Mouse (Mus musculus) macrophage (primary cell): ENCODE data around the gene Hmg20b. TPM values are rescaled to one million over a fixed set of nuclear protein-coding genes. Genes with fewer than 3 reads are reported as not detected.

Experiments
- H3K27ac ChIP-seq: fragments of 350-480 bp; formaldehyde crosslinking; 2 replicates; pipeline ENCODE4 v1.9.0; 2021
- H3K36me3 ChIP-seq: fragments of 350-480 bp; formaldehyde crosslinking; 2 replicates; pipeline ENCODE4 v1.9.0; 2021; ENCODE audit errors: inconsistent target
- H3K4me3 ChIP-seq: fragments of 350-480 bp; formaldehyde crosslinking; 2 replicates; pipeline ENCODE4 v1.9.0; 2021; ENCODE audit errors: inconsistent target
- H3K79me2 ChIP-seq: fragments of 350-480 bp; formaldehyde crosslinking; 2 replicates; pipeline ENCODE4 v1.9.0; 2021; ENCODE audit errors: inconsistent target
- WGBS: methylation state at CpG from one replicate; pipeline ENCODE4 v1.1.7; 2026; ENCODE audit warnings: inconsistent platforms; ENCODE audit not compliant: missing documents; 5-methylcytosine and 5-hydroxymethylcytosine counted together
- polyA plus RNA-seq: library from polyadenylated mRNA; stranded (reverse); fragments of 250-400 nt; gene quantifications from 3 replicates; pipeline ENCODE4 v1.2.4, GENCODE M21; 2018; ENCODE audit warnings: inconsistent platforms
- total RNA-seq, 78 experiments: library from RNA; depleted of rRNA; stranded (reverse); fragments of 250-400 nt; gene quantifications; 1 replicate in 9 of 78; 2 replicates in 24 of 78; 3 replicates in 43 of 78; 4 replicates in 2 of 78; pipeline ENCODE4 v1.2.4; 2018; ENCODE audit warnings: inconsistent platforms in 56 of 78

The Hmg20b gene
- total RNA-seq (2018; cell fraction: chromatin; rRNA removed) = 100 to 1,000 TPM; 159 to 417 (median 247) TPM
- 10 to 100 TPM; 33.6 to 65.0 (median 46.9) TPM for total RNA-seq (2018; cell fraction: cytosol; rRNA removed)
- 100 to 1,000 TPM; 137 to 418 (median 259) TPM for total RNA-seq (2018; cell fraction: nucleus; rRNA removed)
- polyA plus RNA-seq = 33.1 to 54.6 TPM (median 42.5 TPM) in 3 replicates

DNA sequence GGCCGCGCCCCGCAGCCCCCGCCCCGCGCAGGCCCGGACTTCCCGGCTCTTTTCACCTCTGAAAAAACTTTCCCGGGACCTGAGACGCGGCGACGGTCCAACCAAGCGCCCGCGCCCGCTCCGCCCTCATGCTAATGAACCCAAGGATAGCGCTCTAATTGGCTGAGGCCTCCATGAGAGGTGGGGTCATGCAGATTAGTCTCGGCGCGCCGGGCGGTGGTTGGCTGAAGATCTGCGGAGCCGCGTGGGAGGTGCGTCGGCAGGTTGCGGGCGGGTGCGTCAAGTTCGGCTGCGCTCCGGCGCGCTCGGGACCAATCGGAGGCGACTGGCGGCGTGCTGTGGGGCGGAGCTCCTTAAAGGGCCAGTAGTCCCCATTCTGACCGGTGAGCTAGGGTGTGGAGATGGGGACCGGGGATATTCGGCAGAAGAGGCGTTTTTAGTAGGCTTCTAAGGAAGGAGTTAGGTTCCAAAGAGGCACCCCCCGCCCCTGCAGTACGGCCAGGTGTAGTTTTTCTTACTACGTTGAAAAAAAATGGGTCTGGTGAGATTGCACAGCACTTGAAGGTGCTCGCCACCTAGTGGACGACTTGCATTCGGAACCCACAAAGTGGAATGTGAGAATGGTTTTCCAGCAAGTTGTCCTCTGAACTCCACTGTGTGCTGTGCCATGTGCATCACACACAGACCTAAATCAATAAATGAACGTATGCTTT is at the start of gene Hmg20b:
Hmg20b (minus strand) TSS at position 130 of the 713 bp plus-strand sequence.
- Histone ChIP-seq H3K36me3 (no peaks in the 10 kb centered on the region; the same call in 1 of the 2 replicates), H3K4me3 (peak within 1 kb of the TSS; percentile 58), H3K27ac (peak within 1 kb of the TSS; percentile 58), H3K79me2 (peaks cover 21% of the 10 kb centered on the region; the same call in 1 of the 2 replicates)
- WGBS = under 1% methylated on average over 54 of the region's 54 CpGs

DNA sequence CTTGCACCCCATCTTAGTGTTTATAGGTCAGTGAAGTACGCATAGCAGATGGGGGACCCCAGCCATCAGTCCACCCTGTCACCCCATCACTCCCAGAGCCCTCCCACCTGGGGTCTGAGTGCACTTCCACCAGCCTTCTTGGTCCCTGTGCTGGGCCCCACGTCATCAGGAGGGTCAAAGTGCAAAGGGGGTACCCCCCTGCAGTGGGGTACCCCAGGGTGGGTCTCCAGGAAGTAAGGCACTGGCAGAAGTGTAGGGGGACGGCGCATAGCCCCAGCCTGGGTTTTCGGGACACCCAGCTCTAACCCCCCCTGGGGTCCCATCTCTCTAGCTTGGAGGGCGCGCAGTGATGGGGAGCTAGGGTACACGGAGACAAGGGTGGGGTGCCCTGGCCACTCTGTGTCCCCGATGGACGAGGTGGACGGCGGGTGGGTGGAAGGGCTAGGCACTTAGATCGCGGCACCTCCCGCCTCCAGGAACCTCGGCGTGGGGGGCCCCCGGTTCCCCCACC is 49.6 kb upstream of the Hmg20b start:
- Histone ChIP-seq H3K4me3 (no peak overlapping the region), H3K27ac (no peak overlapping the region), H3K36me3 (peaks cover 32% of the 10 kb centered on the region; the same call in 1 of the 2 replicates), H3K79me2 (peaks cover 60% of the 10 kb centered on the region; the same call in 1 of the 2 replicates)
- WGBS = 92% methylated on average over 9 of the region's 18 CpGs

DNA sequence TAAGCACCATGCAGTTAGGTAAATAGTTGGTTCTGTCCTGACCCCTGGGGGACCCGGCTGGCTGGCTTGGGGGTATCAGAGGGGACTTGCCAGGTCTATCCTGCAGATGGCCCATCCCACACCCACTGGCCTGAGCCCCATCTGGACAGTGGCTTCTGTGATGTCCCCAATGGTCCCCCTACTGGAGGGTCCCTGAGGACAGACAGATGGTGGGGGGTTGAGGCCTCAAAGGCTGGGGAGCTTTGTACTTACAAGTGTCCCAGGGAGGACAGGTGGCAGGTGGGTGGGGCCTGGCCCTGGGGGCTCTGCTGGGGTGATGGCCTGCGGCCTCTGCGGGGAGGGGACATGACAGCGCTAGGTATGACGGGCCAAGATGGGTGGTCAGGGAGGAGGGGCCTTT is 49.0 kb upstream of the Hmg20b start:
- H3K36me3 ChIP-seq = peaks cover 31% of the 10 kb centered on the region; the same call in 1 of the 2 replicates

DNA sequence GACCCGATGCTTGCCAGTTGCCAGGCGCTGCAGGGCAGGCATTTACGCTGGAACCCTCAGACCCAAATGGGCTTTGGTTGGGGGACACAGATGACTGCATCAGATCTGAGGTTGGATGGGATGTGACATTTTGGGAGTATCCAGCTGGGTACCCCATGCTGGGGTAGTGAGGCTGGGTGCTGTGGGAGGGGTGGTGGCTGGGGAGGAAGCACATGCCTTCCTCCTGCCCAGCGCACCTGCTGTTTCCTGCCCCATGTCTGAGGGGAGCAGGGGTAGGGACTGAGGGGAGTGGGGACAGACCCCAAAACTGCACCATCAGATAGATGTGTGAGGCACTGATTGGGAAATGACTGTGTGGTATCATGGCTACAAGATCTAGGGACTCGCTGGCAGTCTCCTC is 46.5 kb upstream of the Hmg20b start:
- no peak overlapping the region for H3K27ac ChIP-seq
- whole genome bisulfite sequencing = 82% methylated on average over 5 of the region's 5 CpGs
- no peak overlapping the region for H3K4me3 ChIP-seq
- H3K79me2 ChIP-seq = peaks cover 43% of the 10 kb centered on the region; the same call in 1 of the 2 replicates
- H3K36me3 ChIP-seq = peaks cover 21% of the 10 kb centered on the region; the same call in 1 of the 2 replicates

More for the DNA sequence above, 49.0 kb upstream of the Hmg20b start:
- Histone ChIP-seq H3K4me3 (no peak overlapping the region), H3K27ac (no peak overlapping the region), H3K79me2 (peaks cover 54% of the 10 kb centered on the region; the same call in 1 of the 2 replicates)
- 92% methylated on average over 3 of the region's 5 CpGs for WGBS

DNA sequence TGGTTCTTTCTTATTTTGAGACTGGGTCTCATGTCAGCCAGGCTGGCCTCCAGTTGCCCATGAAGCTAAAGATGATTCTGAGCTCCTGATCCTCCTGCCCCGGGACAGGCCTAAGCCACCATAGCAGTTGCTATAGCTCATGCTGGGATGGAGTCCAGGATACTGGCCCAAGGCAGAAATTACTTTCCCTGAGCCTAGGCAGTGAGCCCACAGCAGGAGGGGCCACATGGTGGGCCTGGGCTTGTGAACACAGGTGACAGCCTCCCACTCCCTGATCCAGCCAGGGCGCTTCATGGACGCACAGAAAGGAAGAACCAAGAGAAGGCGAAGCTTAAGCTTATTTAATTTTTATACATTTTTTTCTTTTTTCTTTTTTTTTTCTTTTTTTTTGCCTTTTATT is 45.6 kb upstream of the Hmg20b start:
- Histone ChIP-seq H3K79me2 (peaks cover 38% of the 10 kb centered on the region; the same call in 1 of the 2 replicates), H3K27ac (no peak overlapping the region), H3K4me3 (no peak overlapping the region), H3K36me3 (peaks cover 21% of the 10 kb centered on the region; the same call in 1 of the 2 replicates)
- WGBS = 100% methylated on average over 2 of the region's 4 CpGs

DNA sequence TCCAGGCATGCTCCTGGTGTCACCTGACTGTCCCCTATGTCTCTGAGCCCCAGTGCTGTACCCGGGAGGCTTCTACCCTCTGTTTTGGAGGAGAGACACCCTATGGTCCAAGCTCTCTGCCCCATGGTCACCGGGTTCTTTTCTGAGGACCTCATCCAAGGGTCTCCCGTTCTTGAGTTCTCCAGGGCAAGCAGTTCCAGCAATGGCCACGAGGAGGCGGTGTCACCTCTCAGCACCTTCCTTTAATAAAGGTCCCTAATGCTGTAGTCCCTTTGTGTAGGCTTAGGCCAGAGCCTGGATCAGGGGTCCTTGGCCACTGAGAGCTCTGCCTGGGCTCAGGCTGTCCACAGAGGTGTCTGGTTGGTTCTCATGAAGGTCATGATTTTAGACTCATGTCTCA is 44.8 kb upstream of the Hmg20b start:
- Histone ChIP-seq H3K27ac (no peak overlapping the region), H3K4me3 (no peak overlapping the region), H3K79me2 (peaks cover 30% of the 10 kb centered on the region; the same call in 1 of the 2 replicates), H3K36me3 (peaks cover 21% of the 10 kb centered on the region; the same call in 1 of the 2 replicates)
- WGBS = 24% methylated on average over 5 of the region's 5 CpGs

DNA sequence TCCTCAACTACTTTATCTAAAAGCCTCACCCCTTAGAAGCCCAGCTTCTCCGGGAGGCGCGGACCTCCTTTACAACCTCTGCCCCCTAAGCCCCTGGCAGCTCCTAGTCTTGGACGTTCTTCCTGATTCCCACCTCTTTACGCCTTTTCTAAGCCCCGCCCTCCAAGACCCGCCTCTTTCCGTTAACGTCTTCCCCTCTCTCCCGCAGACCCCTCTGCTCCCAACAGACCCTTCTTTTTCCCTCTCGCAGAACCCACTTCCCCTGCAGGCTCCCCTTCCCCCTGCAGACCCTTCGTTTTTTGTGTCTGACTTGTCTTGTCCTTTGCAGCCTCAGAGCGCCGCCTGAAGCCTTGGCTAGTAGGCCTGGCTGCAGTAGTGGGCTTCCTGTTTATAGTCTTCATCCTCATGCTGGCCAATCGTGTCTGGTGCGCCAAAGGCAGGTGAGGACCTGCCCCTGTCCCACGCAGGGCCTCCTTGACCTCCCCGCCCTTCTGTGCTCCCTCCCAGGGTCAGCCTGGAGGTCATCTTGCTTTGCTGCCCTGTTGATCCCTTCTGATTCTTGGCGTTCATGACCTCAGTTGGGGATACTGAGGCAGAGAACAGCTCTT is 43.3 kb upstream of the Hmg20b start:
- H3K79me2 ChIP-seq = peaks cover 15% of the 10 kb centered on the region; the same call in 1 of the 2 replicates
- peak overlapping the region; percentile 33 for H3K4me3 ChIP-seq
- peaks cover 11% of the 10 kb centered on the region; the same call in 1 of the 2 replicates for H3K36me3 ChIP-seq
- H3K27ac ChIP-seq = peak overlapping the region; percentile 48
- WGBS = 12% methylated on average over 18 of the region's 19 CpGs

DNA sequence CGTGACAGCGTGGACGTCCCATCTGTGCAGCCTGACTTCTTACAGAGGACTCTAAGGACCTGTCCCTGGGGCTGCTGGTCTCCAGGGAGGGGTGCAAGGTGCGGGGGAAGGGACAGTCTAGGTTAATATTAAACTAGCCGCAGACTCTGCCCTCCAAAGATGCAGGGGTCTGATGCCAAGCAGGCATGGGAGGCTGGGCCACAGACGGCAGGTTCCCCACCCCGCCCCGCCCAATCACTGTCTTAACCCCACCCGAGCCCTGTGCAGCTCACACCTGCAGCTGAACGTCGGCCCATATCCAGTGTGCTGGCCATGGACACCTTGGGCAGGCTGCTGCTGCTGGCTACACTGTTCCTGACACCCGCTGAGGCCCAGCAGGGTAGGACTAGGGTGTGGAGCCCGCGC is 42.5 kb upstream of the Hmg20b start, which contains the start of gene Smim24:
Smim24 (plus strand) TSS at position 271 of the 405 bp plus-strand sequence.
- Histone ChIP-seq H3K27ac (peak within 1 kb of the TSS; percentile 48), H3K36me3 (peaks cover 14% of the 10 kb centered on the region; the same call in 1 of the 2 replicates), H3K4me3 (peak within 1 kb of the TSS; percentile 33), H3K79me2 (peaks cover 7% of the 10 kb centered on the region; the same call in 1 of the 2 replicates)
- 74% methylated on average over 10 of the region's 14 CpGs for WGBS

DNA sequence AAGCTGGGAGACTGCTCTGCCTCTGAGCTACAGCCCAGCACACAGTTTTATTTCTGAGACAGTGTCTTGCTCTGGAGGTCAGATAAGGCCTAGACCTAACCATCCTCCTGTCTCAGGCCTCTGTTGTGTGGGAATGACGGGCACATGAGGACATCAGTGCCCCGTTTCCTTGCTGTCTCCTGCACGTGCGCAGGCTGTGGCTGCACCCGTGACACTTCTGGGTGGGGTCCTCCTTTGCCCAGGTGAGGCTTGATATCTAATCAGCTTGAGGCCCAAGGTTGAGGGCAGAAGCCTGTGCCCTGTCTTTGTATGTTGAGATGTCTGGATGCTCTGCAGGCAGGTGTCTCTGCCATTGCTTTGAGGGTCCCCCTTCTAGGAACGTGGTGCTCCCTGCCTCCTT is 42.0 kb upstream of the Hmg20b start:
- Histone ChIP-seq H3K27ac (no peak overlapping the region), H3K4me3 (no peak overlapping the region), H3K79me2 (peaks cover 4% of the 10 kb centered on the region; the same call in 1 of the 2 replicates), H3K36me3 (peaks cover 10% of the 10 kb centered on the region; the same call in 1 of the 2 replicates)
- 97% methylated on average over 6 of the region's 6 CpGs for WGBS

DNA sequence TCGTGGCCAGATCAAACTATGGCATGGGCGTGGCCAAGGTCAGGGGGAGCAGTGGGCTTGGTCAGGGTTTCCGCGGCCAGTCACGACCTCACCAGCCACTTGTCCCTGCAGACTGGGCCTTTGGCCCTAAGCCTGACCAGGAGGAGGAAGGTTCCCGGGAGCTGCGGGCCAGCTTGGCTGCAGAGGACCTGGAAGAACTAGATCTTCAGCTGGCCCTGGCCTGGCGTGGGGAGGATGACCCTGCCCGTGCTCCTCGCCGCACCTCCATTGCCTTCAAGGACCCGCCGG is 40.3 kb upstream of the Hmg20b start:
- 89% methylated on average over 12 of the region's 13 CpGs for WGBS
- no peak overlapping the region for H3K27ac ChIP-seq
- peaks cover 22% of the 10 kb centered on the region; the same call in 1 of the 2 replicates for H3K36me3 ChIP-seq
- H3K4me3 ChIP-seq = no peak overlapping the region
- H3K79me2 ChIP-seq = peaks cover 19% of the 10 kb centered on the region

DNA sequence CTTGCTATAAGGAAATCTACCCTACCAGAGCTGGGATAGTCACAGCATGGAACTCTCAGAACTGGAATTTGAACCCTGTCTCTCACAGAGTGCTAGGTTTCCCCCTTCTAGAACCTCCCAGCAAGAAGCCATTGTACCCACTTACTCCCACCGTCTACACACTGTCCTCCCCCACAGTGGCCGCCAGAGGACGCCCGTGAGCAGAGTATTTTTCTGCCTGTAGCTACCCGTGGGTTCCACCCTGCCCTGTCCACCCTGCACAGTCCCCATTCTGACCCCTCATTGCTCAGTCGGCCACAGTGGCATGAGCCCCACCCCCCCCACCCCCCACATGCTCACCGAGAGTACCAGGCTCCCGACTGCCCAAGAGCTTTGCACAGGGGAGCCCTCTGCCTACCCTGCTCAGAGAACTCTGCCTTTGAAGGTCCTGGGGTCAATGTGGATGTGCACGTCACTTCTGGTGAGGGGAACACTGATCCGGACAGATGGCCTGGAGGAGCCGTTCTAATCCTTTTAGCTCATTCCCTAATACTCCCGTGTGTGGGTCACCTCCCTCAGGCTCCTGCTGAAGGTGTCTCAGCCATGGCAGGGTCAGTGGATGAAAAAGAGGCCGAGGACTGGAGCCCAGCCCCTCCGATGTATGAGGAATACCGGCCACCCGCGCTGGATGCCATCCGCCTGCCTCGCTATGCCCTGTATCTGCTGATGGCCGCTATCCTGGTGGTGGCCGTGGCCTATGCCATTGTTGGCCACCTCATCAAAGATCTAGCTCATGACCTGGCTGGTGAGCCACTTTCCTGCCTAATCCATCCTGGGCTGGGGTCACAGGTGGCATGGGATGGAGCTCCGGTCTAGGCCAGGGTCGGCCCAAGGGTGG is 39.8 kb upstream of the Hmg20b start:
- Histone ChIP-seq H3K4me3 (no peak overlapping the region), H3K27ac (peak overlapping the region; percentile 41), H3K79me2 (peaks cover 25% of the 10 kb centered on the region), H3K36me3 (peaks cover 22% of the 10 kb centered on the region; the same call in 1 of the 2 replicates)
- WGBS = 67% methylated on average over 22 of the region's 23 CpGs

DNA sequence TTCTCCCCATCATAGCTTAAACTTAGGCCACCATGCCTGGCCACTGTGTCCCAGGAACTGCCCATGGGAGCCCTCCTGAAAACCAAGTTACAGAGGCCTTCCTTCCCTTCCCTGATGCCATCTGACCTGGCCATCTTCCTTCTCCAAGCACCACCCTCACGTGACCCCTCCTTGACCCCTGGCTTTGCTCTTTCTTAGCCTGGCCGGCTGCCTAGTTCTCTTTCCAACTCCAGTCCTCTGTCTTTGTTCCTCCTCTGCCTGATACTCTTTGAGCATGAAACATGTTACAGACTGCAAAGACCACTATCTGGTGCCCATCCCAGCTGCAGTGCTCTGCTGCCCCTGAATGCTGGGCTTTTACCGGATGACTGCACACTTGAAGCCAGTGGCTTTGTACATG is 39.1 kb upstream of the Hmg20b start:
- 71% methylated on average over 3 of the region's 3 CpGs for WGBS
- Histone ChIP-seq H3K36me3 (peaks cover 22% of the 10 kb centered on the region; the same call in 1 of the 2 replicates), H3K27ac (peak overlapping the region; percentile 41), H3K79me2 (peaks cover 32% of the 10 kb centered on the region), H3K4me3 (no peak overlapping the region)

DNA sequence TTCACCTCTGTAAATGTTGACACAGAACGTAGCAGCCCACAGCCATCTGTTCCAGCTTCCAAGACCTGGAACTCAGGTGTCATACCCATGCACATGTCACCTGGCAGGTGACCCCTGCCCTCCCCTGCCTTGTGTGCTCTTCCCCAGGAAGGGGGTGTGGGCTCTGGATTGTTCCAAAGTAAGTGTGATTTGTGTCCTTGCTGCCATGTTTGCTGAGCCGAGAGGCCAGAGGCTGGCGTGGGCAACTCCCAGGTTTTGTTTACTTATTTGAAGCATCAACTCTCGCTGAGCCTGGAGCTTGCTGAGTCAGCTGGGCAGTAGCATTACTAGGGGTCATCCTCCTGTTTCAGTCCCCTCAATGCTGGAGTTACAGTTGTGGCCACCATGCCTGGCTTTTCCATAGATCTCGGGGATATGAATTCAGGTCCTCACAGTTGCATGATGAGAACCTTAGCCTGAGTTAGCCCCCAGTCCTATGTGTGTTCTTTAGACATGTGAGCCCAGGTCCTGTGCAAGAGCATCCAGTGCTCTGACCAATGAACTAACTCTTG is 38.3 kb upstream of the Hmg20b start, which contains the start of gene Gm48552:
Gm48552 (plus strand) TSS at position 501 of the 551 bp plus-strand sequence.
- H3K4me3 ChIP-seq = no peak within 1 kb of the TSS
- WGBS = 95% methylated on average over 5 of the region's 5 CpGs
- peaks cover 32% of the 10 kb centered on the region for H3K79me2 ChIP-seq
- peaks cover 22% of the 10 kb centered on the region; the same call in 1 of the 2 replicates for H3K36me3 ChIP-seq
- peak within 1 kb of the TSS; percentile 41 for H3K27ac ChIP-seq
